Mouse (Mus musculus): ENCODE measurements at regions not wholly inside any gene's neighbourhood (a gene's known extent, or its start where the extent isn't known, plus 50 kb on each side); places are given as distances from the start of the nearest gene placed in this dataset.

GRCm38 (mm10) chr2:171858894-171859293 is 184.4 kb downstream of the Cbln4 start:
- ATAC-seq (ENCODE audit: borderline replicate concordance, extremely low read depth, low FRiP score, low TSS enrichment) = peak; percentile 41; the same call in 1 of the 2 replicates
- Histone ChIP-seq H3K36me3 (no peaks in the 10 kb centered on the region), H3K4me3 (no peak overlapping the region), H3K27me3 (no peaks in the 10 kb centered on the region), H3K4me1 (0 out of 2 replicates have a peak, but pooled peaks cover 5% of the 10 kb centered on the region), H3K9me3 (no peaks in the 10 kb centered on the region), H3K27ac (no peak overlapping the region), H3K4me2 (no peak overlapping the region), H3K9ac (no peak overlapping the region)
- WGBS = 55% methylated on average over 5 of the region's 5 CpGs

GRCm38 (mm10) chr2:171856491-171856890 is 186.8 kb downstream of the Cbln4 start:
- Histone ChIP-seq H3K27me3 (no peaks in the 10 kb centered on the region), H3K36me3 (no peaks in the 10 kb centered on the region), H3K9me3 (no peaks in the 10 kb centered on the region), H3K27ac (no peak overlapping the region), H3K9ac (no peak overlapping the region), H3K4me2 (no peak overlapping the region), H3K4me1 (0 out of 2 replicates have a peak, but pooled peaks cover 5% of the 10 kb centered on the region), H3K4me3 (no peak overlapping the region)
- WGBS = 59% methylated on average over 8 of the region's 8 CpGs
- ATAC-seq (ENCODE audit: borderline replicate concordance, extremely low read depth, low FRiP score, low TSS enrichment) = no peak

- no peaks in the 10 kb centered on the region for H3K36me3 ChIP-seq
- H3K4me3 ChIP-seq = no peak overlapping the region
- H3K27me3 ChIP-seq = no peaks in the 10 kb centered on the region
- WGBS = 30% methylated on average over 4 of the region's 4 CpGs
- no peak overlapping the region for H3K4me2 ChIP-seq
- H3K27ac ChIP-seq = no peak overlapping the region
- H3K9ac ChIP-seq = no peak overlapping the region
- H3K9me3 ChIP-seq = no peaks in the 10 kb centered on the region
- no peak for ATAC-seq (ENCODE audit: borderline replicate concordance, extremely low read depth, low FRiP score, low TSS enrichment)
- H3K4me1 ChIP-seq = no peaks in the 10 kb centered on the region
Observed at GRCm38 (mm10) chr2:171846826-171847492, 196.3 kb downstream of the Cbln4 start.

GRCm38 (mm10) chr2:171840058-171840713 is 203.1 kb downstream of the Cbln4 start:
- Histone ChIP-seq H3K9me3 (no peaks in the 10 kb centered on the region), H3K4me3 (no peak overlapping the region), H3K27me3 (no peaks in the 10 kb centered on the region), H3K4me1 (no peaks in the 10 kb centered on the region), H3K4me2 (no peak overlapping the region), H3K9ac (no peak overlapping the region), H3K36me3 (no peaks in the 10 kb centered on the region), H3K27ac (no peak overlapping the region)
- no peak for ATAC-seq (ENCODE audit: borderline replicate concordance, extremely low read depth, low FRiP score, low TSS enrichment)
- 52% methylated on average over 14 of the region's 14 CpGs for WGBS

GRCm38 (mm10) chr2:171822156-171822555 is 221.1 kb downstream of the Cbln4 start:
- H3K4me1 ChIP-seq = no peaks in the 10 kb centered on the region
- no peak overlapping the region for H3K4me2 ChIP-seq
- H3K9ac ChIP-seq = no peak overlapping the region
- 78% methylated on average over 6 of the region's 6 CpGs for WGBS
- no peaks in the 10 kb centered on the region for H3K36me3 ChIP-seq
- ATAC-seq (ENCODE audit: borderline replicate concordance, extremely low read depth, low FRiP score, low TSS enrichment) = no peak
- no peak overlapping the region for H3K27ac ChIP-seq
- H3K9me3 ChIP-seq = no peaks in the 10 kb centered on the region
- no peaks in the 10 kb centered on the region for H3K27me3 ChIP-seq
- no peak overlapping the region for H3K4me3 ChIP-seq

GRCm38 (mm10) chr2:171818504-171818903 is 224.8 kb downstream of the Cbln4 start:
- Histone ChIP-seq H3K9ac (no peak overlapping the region), H3K9me3 (no peaks in the 10 kb centered on the region), H3K27ac (no peak overlapping the region), H3K27me3 (no peaks in the 10 kb centered on the region), H3K4me2 (no peak overlapping the region), H3K4me3 (no peak overlapping the region), H3K36me3 (no peaks in the 10 kb centered on the region), H3K4me1 (no peaks in the 10 kb centered on the region)
- no peak for ATAC-seq (ENCODE audit: borderline replicate concordance, extremely low read depth, low FRiP score, low TSS enrichment)
- WGBS = 63% methylated on average over 8 of the region's 8 CpGs

- no peak overlapping the region for H3K4me2 ChIP-seq
- no peaks in the 10 kb centered on the region for H3K27me3 ChIP-seq
- H3K27ac ChIP-seq = no peak overlapping the region
- H3K36me3 ChIP-seq = no peaks in the 10 kb centered on the region
- H3K9ac ChIP-seq = no peak overlapping the region
- H3K4me3 ChIP-seq = no peak overlapping the region
- WGBS = 57% methylated on average over 7 of the region's 10 CpGs
- no peaks in the 10 kb centered on the region for H3K9me3 ChIP-seq
- H3K4me1 ChIP-seq = no peaks in the 10 kb centered on the region
- ATAC-seq (ENCODE audit: borderline replicate concordance, extremely low read depth, low FRiP score, low TSS enrichment) = peak; percentile 59
Observed at GRCm38 (mm10) chr2:171816685-171817419, 226.4 kb downstream of the Cbln4 start.

- no peak overlapping the region for H3K27ac ChIP-seq
- H3K9me3 ChIP-seq = no peaks in the 10 kb centered on the region
- H3K9ac ChIP-seq = no peak overlapping the region
- H3K4me3 ChIP-seq = no peak overlapping the region
- H3K4me2 ChIP-seq = no peak overlapping the region
- no peak for ATAC-seq (ENCODE audit: borderline replicate concordance, extremely low read depth, low FRiP score, low TSS enrichment)
- no peaks in the 10 kb centered on the region for H3K36me3 ChIP-seq
- no peaks in the 10 kb centered on the region for H3K4me1 ChIP-seq
- H3K27me3 ChIP-seq = no peaks in the 10 kb centered on the region
- WGBS = 81% methylated on average over 3 of the region's 3 CpGs
Observed at GRCm38 (mm10) chr2:171812701-171813100, 230.6 kb downstream of the Cbln4 start.

- 69% methylated on average over 5 of the region's 5 CpGs for WGBS
- Histone ChIP-seq H3K36me3 (no peaks in the 10 kb centered on the region), H3K4me2 (no peak overlapping the region), H3K9me3 (no peaks in the 10 kb centered on the region), H3K27me3 (no peaks in the 10 kb centered on the region), H3K27ac (no peak overlapping the region), H3K4me1 (no peaks in the 10 kb centered on the region), H3K4me3 (no peak overlapping the region), H3K9ac (no peak overlapping the region)
- no peak for ATAC-seq (ENCODE audit: borderline replicate concordance, extremely low read depth, low FRiP score, low TSS enrichment)
Observed at GRCm38 (mm10) chr2:171805376-171805775, 237.9 kb downstream of the Cbln4 start.

- WGBS = 80% methylated on average over 10 of the region's 10 CpGs
- ATAC-seq (ENCODE audit: borderline replicate concordance, extremely low read depth, low FRiP score, low TSS enrichment) = no peak
- no peak overlapping the region for H3K27ac ChIP-seq
Observed at GRCm38 (mm10) chr2:171800511-171801268, 242.6 kb downstream of the Cbln4 start.

GRCm38 (mm10) chr2:171799351-171799750 is 243.9 kb downstream of the Cbln4 start:
- no peak overlapping the region for H3K27ac ChIP-seq
- whole genome bisulfite sequencing = 68% methylated on average over 9 of the region's 9 CpGs
- H3K36me3 ChIP-seq = no peaks in the 10 kb centered on the region
- no peak overlapping the region for H3K9ac ChIP-seq
- no peaks in the 10 kb centered on the region for H3K4me1 ChIP-seq
- no peak overlapping the region for H3K4me2 ChIP-seq
- no peak for ATAC-seq (ENCODE audit: borderline replicate concordance, extremely low read depth, low FRiP score, low TSS enrichment)
- no peaks in the 10 kb centered on the region for H3K27me3 ChIP-seq
- no peaks in the 10 kb centered on the region for H3K9me3 ChIP-seq
- no peak overlapping the region for H3K4me3 ChIP-seq

More at GRCm38 (mm10) chr2:171800511-171801268, 242.6 kb downstream of the Cbln4 start:
- H3K9me3 ChIP-seq = no peaks in the 10 kb centered on the region
- no peaks in the 10 kb centered on the region for H3K36me3 ChIP-seq
- no peak overlapping the region for H3K9ac ChIP-seq
- no peak overlapping the region for H3K4me3 ChIP-seq
- H3K4me2 ChIP-seq = no peak overlapping the region
- no peaks in the 10 kb centered on the region for H3K27me3 ChIP-seq
- H3K4me1 ChIP-seq = no peaks in the 10 kb centered on the region
